Mouse (Mus musculus) erythroblast, embryonic 14.5 days (primary cell): ENCODE results near the gene Ccdc149. TPM values are rescaled to one million over a fixed set of nuclear protein-coding genes. Genes with fewer than 3 reads are reported as not detected.
A peak's percentile ranks its signal among the peaks of the same experiment; 100 is the strongest.

Experiments
- H3K27me3 ChIP-seq: 2 replicates; pipeline ENCODE4 v1.6.1; 2012; ENCODE audit warnings: inconsistent platforms; ENCODE audit not compliant: control insufficient read depth
- H3K36me3 ChIP-seq: 2 replicates; pipeline ENCODE4 v1.6.1; 2012; ENCODE audit warnings: mild to moderate bottlenecking, inconsistent platforms; ENCODE audit not compliant: control insufficient read depth
- H3K4me1 ChIP-seq: 2 replicates; pipeline ENCODE4 v1.6.1; 2012; ENCODE audit warnings: inconsistent platforms; ENCODE audit not compliant: control insufficient read depth
- H3K4me3 ChIP-seq: replicated peaks from 2 replicates; pipeline ENCODE3; 2012; ENCODE audit warnings: moderate library complexity, mild to moderate bottlenecking, inconsistent platforms
- H3K9me3 ChIP-seq: 2 replicates; pipeline ENCODE4 v1.6.1; 2012; ENCODE audit warnings: low read length, inconsistent platforms, mixed read lengths; ENCODE audit not compliant: control insufficient read depth
- GATA1 ChIP-seq: IDR thresholded peaks from 2 replicates; pipeline ENCODE4 v1.6.1; 2012; ENCODE audit warnings: low read length, inconsistent platforms, mixed read lengths
- TAL1 ChIP-seq: IDR thresholded peaks from 3 replicates; pipeline ENCODE4 v1.6.1; 2012; ENCODE audit warnings: low read length, inconsistent platforms, mixed read lengths
- polyA plus RNA-seq: library from polyadenylated mRNA; stranded (reverse); fragments of >175 nt; gene quantifications from 2 replicates; pipeline ENCODE4 v1.2.3, GENCODE M21; 2012

Gene Ccdc149
- polyA plus RNA-seq: not detected in 2 replicates

DNA sequence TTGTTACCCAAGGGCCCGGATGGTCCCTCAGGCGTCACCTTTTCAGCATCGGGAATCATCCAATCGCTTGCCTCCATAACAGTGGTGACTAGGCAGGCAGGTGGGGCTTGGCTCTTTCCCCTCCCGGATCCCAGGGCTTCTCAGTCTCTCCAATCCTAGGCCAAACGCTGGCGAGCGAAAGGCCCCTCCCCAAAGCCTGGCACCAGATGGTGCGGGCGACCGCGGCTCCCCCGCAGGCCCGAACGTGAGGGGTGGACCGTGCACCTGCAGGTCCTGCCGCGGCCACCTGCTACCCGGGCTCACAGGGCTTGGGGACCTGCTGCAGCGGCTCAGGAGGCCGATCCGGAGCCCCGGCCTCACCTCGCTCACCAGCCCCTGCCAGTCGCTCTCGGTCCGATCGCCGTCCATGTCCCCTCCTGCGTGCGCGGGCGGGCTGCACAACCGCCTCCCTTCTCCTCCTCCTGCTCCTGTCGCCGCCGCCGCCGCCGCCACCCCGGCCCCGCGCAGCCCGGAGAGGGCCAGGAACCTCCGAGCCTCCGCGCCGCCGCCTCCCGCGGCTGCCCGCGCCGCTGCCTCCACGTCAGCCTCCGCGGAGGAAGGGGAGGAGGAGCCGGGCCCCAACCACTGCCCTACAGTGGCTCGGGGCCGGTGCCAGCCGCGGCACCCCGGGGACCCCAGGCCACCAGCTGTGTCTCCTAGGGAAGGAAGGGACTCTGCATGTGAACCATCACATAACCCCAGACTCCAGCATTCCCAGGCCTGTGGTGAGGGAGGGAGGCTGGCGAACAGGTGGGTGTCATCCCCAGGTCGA lies at the start of gene Ccdc149:
TSS of gene Ccdc149 (minus strand) at position 531 of the 811 bp plus-strand sequence.
- H3K9me3 ChIP-seq: no peaks in the 10 kb centered on the region
- TF ChIP-seq TAL1: no peak
- TF ChIP-seq GATA1: no peak
- H3K36me3 ChIP-seq: no peaks in the 10 kb centered on the region

DNA sequence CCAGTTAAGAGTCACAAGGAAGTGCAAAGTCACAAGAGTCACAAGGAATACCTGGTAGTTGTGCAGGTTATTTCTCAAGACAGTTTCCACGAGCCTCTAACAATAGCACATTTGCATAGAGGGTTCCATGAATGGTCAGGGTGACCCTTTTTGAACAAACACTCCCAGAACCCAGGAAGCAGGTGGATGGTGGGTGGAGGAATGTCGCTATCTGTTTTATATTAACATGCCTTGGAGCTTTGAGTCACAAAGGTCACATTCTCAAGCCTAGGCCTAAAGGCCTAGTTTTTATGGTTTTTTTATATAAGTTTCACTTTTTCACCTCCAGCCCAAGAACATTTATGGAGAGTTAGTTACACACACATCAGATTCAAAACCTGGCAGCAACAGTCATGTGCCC lies 48.6 kb upstream of the Ccdc149 start:
- Histone ChIP-seq H3K4me3 (no peak overlapping the region), H3K4me1 (no peaks in the 10 kb centered on the region; the same call in 1 of the 2 replicates), H3K9me3 (peaks cover 17% of the 10 kb centered on the region), H3K36me3 (no peaks in the 10 kb centered on the region), H3K27me3 (peaks cover 4% of the 10 kb centered on the region; the same call in 1 of the 2 replicates)
- no peak for TF ChIP-seq TAL1
- no peak for TF ChIP-seq GATA1

More for the DNA sequence above, at the start of gene Ccdc149:
- Histone ChIP-seq H3K4me1 (no peaks in the 10 kb centered on the region), H3K4me3 (peak within 1 kb of the TSS; percentile 50), H3K27me3 (peaks cover 17% of the 10 kb centered on the region)

DNA sequence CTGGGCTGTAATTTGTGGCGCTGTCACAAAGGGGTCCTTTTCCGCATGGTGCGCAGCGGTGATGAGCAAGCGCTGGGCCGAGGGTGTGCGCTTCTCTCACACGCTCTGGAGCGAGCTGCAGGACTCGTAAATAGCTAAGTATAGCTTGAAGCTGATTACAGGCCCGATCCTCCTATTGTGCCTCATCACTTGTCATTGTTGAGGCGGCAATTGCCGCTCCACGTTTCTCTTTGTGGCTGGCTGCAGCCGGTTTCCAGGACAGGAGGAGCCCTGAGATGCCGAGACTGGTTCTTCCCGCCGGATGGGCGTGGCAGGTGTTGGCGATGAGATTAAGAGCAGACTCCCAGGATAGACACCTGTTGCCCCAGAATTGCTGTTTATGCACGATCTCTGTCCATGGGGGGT lies 44.8 kb upstream of the Ccdc149 start:
- no peaks in the 10 kb centered on the region; the same call in 1 of the 2 replicates for H3K4me1 ChIP-seq
- peaks cover 14% of the 10 kb centered on the region for H3K9me3 ChIP-seq
- no peak overlapping the region for H3K4me3 ChIP-seq
- H3K36me3 ChIP-seq: no peaks in the 10 kb centered on the region
- TF ChIP-seq TAL1 (no peak), GATA1 (no peak)
- peaks cover 4% of the 10 kb centered on the region; the same call in 1 of the 2 replicates for H3K27me3 ChIP-seq

DNA sequence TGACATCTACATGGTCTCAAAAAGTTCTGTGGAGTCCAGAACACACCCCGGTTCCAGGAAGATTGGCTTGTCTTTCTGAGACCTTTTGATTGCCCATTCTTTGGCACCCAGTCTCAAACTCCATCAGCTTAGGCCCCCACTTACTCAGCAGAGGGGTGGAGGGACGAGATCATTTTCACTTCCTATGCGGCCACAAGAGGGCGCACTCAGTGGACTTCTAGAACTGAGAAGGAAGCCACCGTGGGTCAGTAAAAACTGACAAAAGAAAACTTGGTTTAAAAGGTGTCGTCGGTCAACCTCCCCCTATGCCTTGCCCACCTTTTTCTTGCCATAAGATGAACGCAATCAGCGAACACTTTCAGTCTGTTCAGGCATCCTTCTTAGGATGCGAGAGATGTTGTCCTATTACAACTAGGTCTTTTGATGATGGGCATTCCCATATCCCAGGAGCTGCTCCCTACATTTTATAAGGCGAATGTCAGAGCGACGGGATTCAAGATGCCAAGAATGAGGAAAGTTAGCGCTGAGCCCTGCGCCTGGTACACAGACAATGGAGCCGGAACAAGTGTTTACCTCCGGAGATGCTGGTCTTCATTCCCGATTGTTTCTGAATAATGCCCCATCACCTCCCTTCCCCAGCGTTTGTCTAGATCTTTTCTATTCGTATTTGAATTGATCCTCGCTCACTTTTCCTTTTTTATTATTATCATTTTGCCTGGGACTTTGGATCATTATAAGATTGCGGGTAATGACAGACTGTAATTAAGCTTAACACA lies 44.1 kb upstream of the Ccdc149 start:
- TF ChIP-seq GATA1 (no peak), TAL1 (no peak)
- H3K9me3 ChIP-seq: peaks cover 8% of the 10 kb centered on the region
- H3K4me3 ChIP-seq: no peak overlapping the region
- no peaks in the 10 kb centered on the region for H3K36me3 ChIP-seq
- H3K4me1 ChIP-seq: no peaks in the 10 kb centered on the region; the same call in 1 of the 2 replicates
- H3K27me3 ChIP-seq: peaks cover 4% of the 10 kb centered on the region; the same call in 1 of the 2 replicates

DNA sequence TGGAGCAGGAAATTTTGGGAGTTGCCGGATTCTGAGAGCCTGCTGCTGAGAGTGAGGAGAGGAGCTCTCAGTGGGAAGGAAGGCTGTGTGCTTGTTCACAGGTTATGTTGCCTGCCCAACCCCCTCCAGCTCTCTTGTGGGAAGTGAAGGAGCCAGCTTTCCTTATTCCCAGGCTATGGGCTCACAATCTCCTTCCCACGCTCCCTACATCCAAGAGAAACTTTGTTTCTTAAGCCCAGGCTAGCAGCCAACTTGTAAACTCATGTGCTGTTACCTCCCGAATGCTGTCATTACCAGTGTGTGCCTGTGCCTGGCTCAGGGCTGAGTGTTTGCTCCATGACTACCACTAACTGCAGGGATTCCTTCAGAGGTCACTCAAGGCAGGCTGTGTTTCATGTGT lies 39.8 kb upstream of the Ccdc149 start:
- Histone ChIP-seq H3K36me3 (no peaks in the 10 kb centered on the region), H3K4me3 (no peak overlapping the region), H3K27me3 (peaks cover 2% of the 10 kb centered on the region; the same call in 1 of the 2 replicates), H3K4me1 (no peaks in the 10 kb centered on the region; the same call in 1 of the 2 replicates), H3K9me3 (no peaks in the 10 kb centered on the region)
- TF ChIP-seq GATA1: no peak
- TF ChIP-seq TAL1: no peak

DNA sequence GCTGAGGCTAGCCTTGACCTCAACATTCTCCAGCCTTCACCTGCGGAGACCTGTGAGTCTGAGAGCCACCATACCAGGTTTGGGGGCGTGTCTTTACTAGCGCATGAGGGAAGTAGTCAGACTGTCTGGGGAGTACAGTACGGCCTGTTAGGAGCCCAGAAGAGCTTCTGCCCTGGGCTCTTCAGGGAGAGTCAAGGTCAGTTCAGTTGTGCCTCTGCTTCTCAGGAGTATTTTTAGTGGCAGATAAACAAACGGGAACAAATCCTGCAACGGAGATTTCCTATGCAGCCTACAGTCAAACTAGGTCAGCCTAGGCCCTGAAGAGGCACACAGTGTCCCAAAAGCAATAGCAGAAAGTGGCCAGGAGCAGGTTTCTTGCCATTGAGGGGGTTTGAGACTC lies 38.1 kb upstream of the Ccdc149 start:
- TF ChIP-seq TAL1 (no peak), GATA1 (no peak)
- H3K27me3 ChIP-seq: no peaks in the 10 kb centered on the region
- no peak overlapping the region for H3K4me3 ChIP-seq
- H3K36me3 ChIP-seq: no peaks in the 10 kb centered on the region
- no peaks in the 10 kb centered on the region for H3K9me3 ChIP-seq
- no peaks in the 10 kb centered on the region for H3K4me1 ChIP-seq

DNA sequence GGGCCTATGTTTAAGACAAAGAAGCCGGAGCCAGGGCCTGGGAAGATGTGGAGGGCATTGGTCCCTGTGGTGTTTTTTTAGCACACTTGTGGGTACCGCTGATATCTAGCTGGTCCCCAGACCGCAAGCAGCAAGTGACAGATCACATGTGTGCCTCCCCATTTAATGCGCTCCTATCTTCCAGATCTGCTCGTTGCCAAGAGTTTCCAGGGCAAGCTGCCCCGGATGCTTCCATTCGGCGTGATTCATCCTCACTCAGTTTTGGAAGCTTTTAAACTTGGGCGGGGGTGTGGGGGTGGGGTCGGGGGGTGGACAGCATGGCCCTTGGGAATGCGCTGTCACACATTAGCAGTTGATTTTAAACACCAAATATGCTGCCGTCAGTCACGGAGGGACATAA lies 33.3 kb upstream of the Ccdc149 start:
- no peak overlapping the region for H3K4me3 ChIP-seq
- no peaks in the 10 kb centered on the region for H3K4me1 ChIP-seq
- H3K27me3 ChIP-seq: no peaks in the 10 kb centered on the region
- H3K9me3 ChIP-seq: peaks cover 2% of the 10 kb centered on the region; the same call in 1 of the 2 replicates
- no peak for TF ChIP-seq TAL1
- TF ChIP-seq GATA1: no peak
- H3K36me3 ChIP-seq: no peaks in the 10 kb centered on the region

DNA sequence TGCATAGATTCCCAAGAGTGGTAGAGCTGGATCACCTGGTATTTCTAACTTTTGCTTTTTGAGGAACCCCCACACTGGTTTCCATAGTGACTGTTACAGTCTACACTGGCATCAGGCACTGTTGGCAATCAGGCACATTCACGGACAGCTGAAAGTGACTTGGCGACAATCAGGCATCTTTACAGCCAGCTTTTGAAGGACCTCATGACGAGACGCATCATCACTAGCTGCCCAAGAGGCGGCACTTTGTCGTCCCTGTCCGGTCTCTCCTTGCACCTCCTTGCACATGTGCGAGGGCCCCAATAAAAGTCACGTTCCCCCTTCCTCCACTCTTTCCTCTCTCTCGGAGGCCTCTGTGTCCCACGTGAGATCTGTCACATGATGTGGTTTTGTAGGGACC lies 32.8 kb upstream of the Ccdc149 start:
- Histone ChIP-seq H3K4me3 (no peak overlapping the region), H3K36me3 (no peaks in the 10 kb centered on the region), H3K27me3 (no peaks in the 10 kb centered on the region), H3K9me3 (peaks cover 2% of the 10 kb centered on the region; the same call in 1 of the 2 replicates), H3K4me1 (no peaks in the 10 kb centered on the region)
- no peak for TF ChIP-seq TAL1
- no peak for TF ChIP-seq GATA1

DNA sequence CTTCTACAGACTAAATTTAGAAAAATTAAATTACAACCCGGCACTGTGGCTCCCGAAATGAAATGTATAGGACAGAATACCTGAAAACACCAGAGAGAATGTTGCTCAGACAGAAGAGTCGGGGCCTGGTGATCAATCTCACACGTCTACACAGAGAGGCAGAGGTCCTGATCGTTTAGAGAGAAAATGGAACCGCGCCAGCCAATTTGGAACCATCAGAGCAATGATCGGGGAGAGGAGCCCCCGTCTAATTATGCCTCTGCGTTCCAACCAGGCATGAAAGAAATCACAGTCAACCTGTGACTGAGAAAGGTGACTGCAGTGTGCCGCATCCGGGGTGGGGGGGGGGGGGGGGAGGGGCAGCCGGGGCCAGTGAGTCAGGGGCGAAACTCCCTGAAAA lies 24.4 kb upstream of the Ccdc149 start:
- Histone ChIP-seq H3K4me1 (no peaks in the 10 kb centered on the region), H3K36me3 (no peaks in the 10 kb centered on the region), H3K9me3 (no peaks in the 10 kb centered on the region), H3K27me3 (no peaks in the 10 kb centered on the region), H3K4me3 (no peak overlapping the region)
- TF ChIP-seq TAL1 (no peak), GATA1 (no peak)
